Mouse (Mus musculus): ENCODE measurements at regions not wholly inside any gene's neighbourhood (a gene's known extent, or its start where the extent isn't known, plus 50 kb on each side); places are given as distances from the start of the nearest gene placed in this dataset.

- H3K27me3 ChIP-seq = no peaks in the 10 kb centered on the region
- WGBS = 68% methylated on average over 4 of the region's 4 CpGs
- H3K4me2 ChIP-seq = no peak overlapping the region
- no peak for ATAC-seq (ENCODE audit: borderline replicate concordance, extremely low read depth, low FRiP score, low TSS enrichment)
- no peaks in the 10 kb centered on the region for H3K36me3 ChIP-seq
- H3K9ac ChIP-seq = no peak overlapping the region
- no peaks in the 10 kb centered on the region for H3K9me3 ChIP-seq
- no peak overlapping the region for H3K27ac ChIP-seq
- no peak overlapping the region for H3K4me3 ChIP-seq
- no peaks in the 10 kb centered on the region for H3K4me1 ChIP-seq
Measured at GRCm38 (mm10) chr9:46760247-46760646, 238.3 kb upstream of the Gm4791 start.

DNA sequence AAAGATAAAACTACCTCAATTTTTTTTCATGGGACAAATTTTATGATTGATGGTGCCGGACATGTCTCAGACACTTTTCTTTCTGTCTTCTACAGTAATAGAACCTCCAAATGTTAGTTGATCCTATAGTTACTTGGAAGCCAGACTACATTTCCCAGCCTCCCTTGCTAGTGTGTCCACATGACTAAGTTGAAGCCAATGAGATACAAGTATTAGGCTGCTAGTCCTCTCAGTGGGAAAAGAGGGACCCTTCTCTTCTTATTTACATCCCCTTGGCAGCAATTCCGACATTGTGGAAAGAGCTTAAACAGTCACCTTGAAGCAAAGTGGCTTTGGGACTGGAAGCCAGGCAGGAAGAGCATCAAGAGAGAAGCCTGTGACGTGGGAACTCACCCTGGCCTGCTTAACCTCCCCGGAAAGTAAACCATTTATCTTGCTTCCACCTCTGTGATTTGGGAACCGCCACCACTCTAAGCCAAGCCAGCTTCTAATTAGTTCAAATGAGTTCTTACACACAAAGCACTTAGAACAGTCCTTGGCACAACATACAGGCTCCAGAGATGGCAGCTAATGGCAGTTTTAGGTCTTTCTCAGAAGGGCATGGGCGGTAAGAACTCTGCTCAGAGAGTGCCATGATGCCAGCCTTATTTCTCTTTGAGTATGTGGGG lies 241.4 kb upstream of the Gm4791 start:
- no peaks in the 10 kb centered on the region for H3K4me1 ChIP-seq
- no peaks in the 10 kb centered on the region for H3K36me3 ChIP-seq
- no peaks in the 10 kb centered on the region for H3K9me3 ChIP-seq
- no peak overlapping the region for H3K27ac ChIP-seq
- H3K27me3 ChIP-seq = no peaks in the 10 kb centered on the region
- H3K4me2 ChIP-seq = no peak overlapping the region
- no peak for ATAC-seq (ENCODE audit: borderline replicate concordance, extremely low read depth, low FRiP score, low TSS enrichment)
- 66% methylated on average over 6 of the region's 6 CpGs for WGBS
- no peak overlapping the region for H3K9ac ChIP-seq
- H3K4me3 ChIP-seq = no peak overlapping the region

- H3K4me2 ChIP-seq = no peak overlapping the region
- H3K27me3 ChIP-seq = 0 out of 2 replicates have a peak, but pooled peaks cover 5% of the 10 kb centered on the region
- ATAC-seq (ENCODE audit: borderline replicate concordance, extremely low read depth, low FRiP score, low TSS enrichment) = no peak
- 54% methylated on average over 5 of the region's 5 CpGs for WGBS
- H3K9ac ChIP-seq = no peak overlapping the region
- no peaks in the 10 kb centered on the region for H3K36me3 ChIP-seq
- no peak overlapping the region for H3K4me3 ChIP-seq
- H3K9me3 ChIP-seq = no peaks in the 10 kb centered on the region
- H3K4me1 ChIP-seq = no peaks in the 10 kb centered on the region
- H3K27ac ChIP-seq = no peak overlapping the region
Measured at GRCm38 (mm10) chr9:46751981-46752380, 246.6 kb upstream of the Gm4791 start.

DNA sequence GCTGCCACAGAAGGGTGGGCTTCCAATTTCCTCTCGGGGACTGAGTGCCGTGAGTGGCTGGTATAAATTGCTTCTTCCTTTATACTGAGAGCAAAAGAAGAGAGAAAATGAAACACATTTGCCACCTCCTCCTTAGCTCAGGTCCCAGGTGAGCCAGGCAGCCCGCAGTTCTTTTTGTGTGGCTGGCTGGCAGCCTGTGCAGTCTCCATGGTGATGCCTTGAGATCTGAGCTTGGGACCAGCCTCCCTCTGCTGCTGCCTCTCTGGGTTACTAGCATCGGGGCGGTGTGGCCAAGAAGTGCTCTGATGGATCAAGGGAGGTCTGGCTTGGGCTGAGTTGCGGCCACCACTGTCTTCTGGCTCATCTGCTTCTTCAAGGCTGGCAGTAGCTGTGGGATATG lies 249.1 kb upstream of the Gm4791 start:
- Histone ChIP-seq H3K9me3 (no peaks in the 10 kb centered on the region), H3K27ac (no peak overlapping the region), H3K4me3 (no peak overlapping the region), H3K27me3 (0 out of 2 replicates have a peak, but pooled peaks cover 5% of the 10 kb centered on the region), H3K4me1 (no peaks in the 10 kb centered on the region), H3K4me2 (no peak overlapping the region), H3K9ac (no peak overlapping the region), H3K36me3 (no peaks in the 10 kb centered on the region)
- WGBS = 76% methylated on average over 6 of the region's 6 CpGs
- no peak for ATAC-seq (ENCODE audit: borderline replicate concordance, extremely low read depth, low FRiP score, low TSS enrichment)

GRCm38 (mm10) chr9:46746266-46746665 lies 252.3 kb upstream of the Gm4791 start:
- H3K4me3 ChIP-seq = no peak overlapping the region
- H3K4me1 ChIP-seq = no peaks in the 10 kb centered on the region
- H3K36me3 ChIP-seq = no peaks in the 10 kb centered on the region
- 58% methylated on average over 3 of the region's 3 CpGs for whole genome bisulfite sequencing
- H3K9ac ChIP-seq = no peak overlapping the region
- no peak overlapping the region for H3K4me2 ChIP-seq
- 0 out of 2 replicates have a peak, but pooled peaks cover 5% of the 10 kb centered on the region for H3K27me3 ChIP-seq
- no peak for ATAC-seq (ENCODE audit: borderline replicate concordance, extremely low read depth, low FRiP score, low TSS enrichment)
- no peak overlapping the region for H3K27ac ChIP-seq
- no peaks in the 10 kb centered on the region for H3K9me3 ChIP-seq

- H3K4me3 ChIP-seq = no peak overlapping the region
- no peaks in the 10 kb centered on the region; the same call in 1 of the 2 replicates for H3K27me3 ChIP-seq
- ATAC-seq (ENCODE audit: borderline replicate concordance, extremely low read depth, low FRiP score, low TSS enrichment) = no peak
- no peak overlapping the region for H3K27ac ChIP-seq
- 80% methylated on average over 4 of the region's 4 CpGs for WGBS
- no peak overlapping the region for H3K4me2 ChIP-seq
- H3K9me3 ChIP-seq = no peaks in the 10 kb centered on the region
- no peaks in the 10 kb centered on the region for H3K36me3 ChIP-seq
- H3K9ac ChIP-seq = no peak overlapping the region
- no peaks in the 10 kb centered on the region for H3K4me1 ChIP-seq
Measured at GRCm38 (mm10) chr9:46740496-46740895, 258.0 kb upstream of the Gm4791 start.

GRCm38 (mm10) chr9:46739341-46739740 lies 259.2 kb upstream of the Gm4791 start:
- no peak for ATAC-seq (ENCODE audit: borderline replicate concordance, extremely low read depth, low FRiP score, low TSS enrichment)
- Histone ChIP-seq H3K4me2 (no peak overlapping the region), H3K27ac (no peak overlapping the region), H3K4me3 (no peak overlapping the region), H3K9ac (no peak overlapping the region), H3K36me3 (no peaks in the 10 kb centered on the region), H3K27me3 (no peaks in the 10 kb centered on the region; the same call in 1 of the 2 replicates), H3K9me3 (no peaks in the 10 kb centered on the region), H3K4me1 (no peaks in the 10 kb centered on the region)
- 38% methylated on average over 3 of the region's 3 CpGs for WGBS

- Histone ChIP-seq H3K27me3 (no peaks in the 10 kb centered on the region; the same call in 1 of the 2 replicates), H3K9me3 (no peaks in the 10 kb centered on the region), H3K9ac (no peak overlapping the region), H3K4me3 (no peak overlapping the region), H3K4me1 (no peaks in the 10 kb centered on the region), H3K36me3 (no peaks in the 10 kb centered on the region), H3K27ac (no peak overlapping the region), H3K4me2 (no peak overlapping the region)
- no peak for ATAC-seq (ENCODE audit: borderline replicate concordance, extremely low read depth, low FRiP score, low TSS enrichment)
- 28% methylated on average over 3 of the region's 3 CpGs for WGBS
Measured at GRCm38 (mm10) chr9:46738634-46739033, 259.9 kb upstream of the Gm4791 start.

- ATAC-seq (ENCODE audit: borderline replicate concordance, extremely low read depth, low FRiP score, low TSS enrichment) = no peak
- WGBS = 54% methylated on average over 4 of the region's 4 CpGs
- Histone ChIP-seq H3K27ac (no peak overlapping the region), H3K9me3 (no peaks in the 10 kb centered on the region), H3K4me3 (no peak overlapping the region), H3K36me3 (no peaks in the 10 kb centered on the region), H3K27me3 (no peaks in the 10 kb centered on the region; the same call in 1 of the 2 replicates), H3K4me2 (no peak overlapping the region), H3K4me1 (no peaks in the 10 kb centered on the region), H3K9ac (no peak overlapping the region)
Measured at GRCm38 (mm10) chr9:46738056-46738455, 260.5 kb upstream of the Gm4791 start.

DNA sequence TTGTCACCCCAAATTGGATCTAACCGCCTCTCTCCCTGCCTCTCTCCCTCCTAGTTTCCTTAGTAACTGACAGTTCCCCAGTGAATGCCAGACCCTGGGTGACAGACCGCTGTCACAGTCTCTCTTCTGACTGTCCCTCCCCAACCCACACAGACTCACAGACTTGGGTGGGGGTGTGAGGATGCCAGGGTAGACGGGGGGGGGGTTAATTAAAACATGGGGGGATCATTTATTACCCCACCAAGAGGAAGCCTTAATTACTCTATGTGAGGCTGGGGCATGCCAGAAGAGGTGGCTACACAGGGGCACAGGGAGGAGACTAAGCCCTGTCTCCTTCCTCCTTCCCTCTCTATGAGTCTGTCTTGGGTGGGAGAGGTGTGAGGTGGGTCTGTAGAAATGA lies 261.1 kb upstream of the Gm4791 start:
- no peak for ATAC-seq (ENCODE audit: borderline replicate concordance, extremely low read depth, low FRiP score, low TSS enrichment)
- Histone ChIP-seq H3K4me2 (no peak overlapping the region), H3K27me3 (no peaks in the 10 kb centered on the region; the same call in 1 of the 2 replicates), H3K4me3 (no peak overlapping the region), H3K36me3 (no peaks in the 10 kb centered on the region), H3K9me3 (no peaks in the 10 kb centered on the region), H3K4me1 (no peaks in the 10 kb centered on the region), H3K27ac (no peak overlapping the region), H3K9ac (no peak overlapping the region)
- 46% methylated on average over 3 of the region's 3 CpGs for WGBS

- Histone ChIP-seq H3K9me3 (no peaks in the 10 kb centered on the region), H3K4me3 (no peak overlapping the region), H3K36me3 (no peaks in the 10 kb centered on the region), H3K4me1 (no peaks in the 10 kb centered on the region), H3K27ac (no peak overlapping the region), H3K27me3 (no peaks in the 10 kb centered on the region; the same call in 1 of the 2 replicates), H3K4me2 (no peak overlapping the region), H3K9ac (no peak overlapping the region)
- no peak; the same call in 1 of the 2 replicates for ATAC-seq (ENCODE audit: borderline replicate concordance, extremely low read depth, low FRiP score, low TSS enrichment)
Measured at GRCm38 (mm10) chr9:46736232-46736631, 262.3 kb upstream of the Gm4791 start.

GRCm38 (mm10) chr9:46735664-46736067 lies 262.9 kb upstream of the Gm4791 start:
- Histone ChIP-seq H3K4me3 (no peak overlapping the region), H3K9ac (no peak overlapping the region), H3K4me1 (no peaks in the 10 kb centered on the region), H3K27ac (no peak overlapping the region), H3K9me3 (no peaks in the 10 kb centered on the region), H3K36me3 (no peaks in the 10 kb centered on the region), H3K27me3 (no peaks in the 10 kb centered on the region; the same call in 1 of the 2 replicates), H3K4me2 (no peak overlapping the region)
- ATAC-seq (ENCODE audit: borderline replicate concordance, extremely low read depth, low FRiP score, low TSS enrichment) = no peak
- WGBS = 3% methylated on average over 4 of the region's 4 CpGs

- no peaks in the 10 kb centered on the region for H3K36me3 ChIP-seq
- no peak overlapping the region for H3K4me3 ChIP-seq
- no peak for ATAC-seq (ENCODE audit: borderline replicate concordance, extremely low read depth, low FRiP score, low TSS enrichment)
- no peak overlapping the region for H3K9ac ChIP-seq
- no peak overlapping the region for H3K4me2 ChIP-seq
- no peaks in the 10 kb centered on the region for H3K4me1 ChIP-seq
- WGBS = 26% methylated on average over 5 of the region's 5 CpGs
- H3K27me3 ChIP-seq = no peaks in the 10 kb centered on the region
- H3K9me3 ChIP-seq = no peaks in the 10 kb centered on the region
- H3K27ac ChIP-seq = no peak overlapping the region
Measured at GRCm38 (mm10) chr9:46728465-46728864, 270.1 kb upstream of the Gm4791 start.

All from lung, embryonic 15.5 days (tissue).